Mouse (Mus musculus): Measurements from ENCODE around the gene Yy1.

Gene Yy1

GRCm38 (mm10) chr12:108792546-108793452 lies at the start of gene Yy1:
Yy1 (plus strand) TSS chr12:108792973.
- DNase-seq: peak; percentile 99

GRCm38 (mm10) chr12:108745990-108746389 lies 46.8 kb upstream of the Yy1 start:
- no peak for DNase-seq

- DNase-seq: no peak
Measured at GRCm38 (mm10) chr12:108749019-108749418, 43.8 kb upstream of the Yy1 start.

- DNase-seq: no peak
Measured at GRCm38 (mm10) chr12:108749454-108749853, 43.3 kb upstream of the Yy1 start.

GRCm38 (mm10) chr12:108750226-108750625 lies 42.5 kb upstream of the Yy1 start:
- DNase-seq: no peak

- no peak for DNase-seq
Measured at GRCm38 (mm10) chr12:108751790-108752189, 41.0 kb upstream of the Yy1 start.

DNA sequence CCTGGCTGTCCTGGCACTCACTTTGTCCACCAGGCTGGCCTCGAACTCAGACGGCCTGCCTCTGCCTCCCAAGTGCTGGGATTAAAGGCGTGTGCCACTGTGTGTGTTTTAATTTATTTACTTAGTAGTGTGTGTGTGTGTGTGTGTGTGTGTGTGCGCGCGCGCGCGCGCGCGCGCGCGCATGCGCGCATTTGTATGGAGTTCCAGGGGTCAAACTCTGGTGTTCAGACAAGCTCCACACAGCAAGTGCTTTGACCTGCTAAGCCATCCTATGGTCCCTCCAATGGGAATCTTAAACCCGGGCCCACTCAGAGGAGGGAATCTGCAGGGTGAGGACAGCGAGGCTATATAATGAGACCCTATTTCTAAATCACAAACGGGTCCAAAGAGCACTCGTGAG lies 37.6 kb upstream of the Yy1 start:
- no peak for DNase-seq

GRCm38 (mm10) chr12:108756611-108757010 lies 36.2 kb upstream of the Yy1 start:
- DNase-seq: no peak

- DNase-seq: peak; percentile 98
Measured at GRCm38 (mm10) chr12:108757717-108758257, 35.0 kb upstream of the Yy1 start.

GRCm38 (mm10) chr12:108758273-108758672 lies 34.5 kb upstream of the Yy1 start:
- no peak for DNase-seq

- no peak for DNase-seq
Measured at GRCm38 (mm10) chr12:108758682-108759081, 34.1 kb upstream of the Yy1 start.

GRCm38 (mm10) chr12:108759266-108759665 lies 33.5 kb upstream of the Yy1 start:
- DNase-seq: no peak

- DNase-seq: no peak
Measured at GRCm38 (mm10) chr12:108760016-108760415, 32.8 kb upstream of the Yy1 start.

DNA sequence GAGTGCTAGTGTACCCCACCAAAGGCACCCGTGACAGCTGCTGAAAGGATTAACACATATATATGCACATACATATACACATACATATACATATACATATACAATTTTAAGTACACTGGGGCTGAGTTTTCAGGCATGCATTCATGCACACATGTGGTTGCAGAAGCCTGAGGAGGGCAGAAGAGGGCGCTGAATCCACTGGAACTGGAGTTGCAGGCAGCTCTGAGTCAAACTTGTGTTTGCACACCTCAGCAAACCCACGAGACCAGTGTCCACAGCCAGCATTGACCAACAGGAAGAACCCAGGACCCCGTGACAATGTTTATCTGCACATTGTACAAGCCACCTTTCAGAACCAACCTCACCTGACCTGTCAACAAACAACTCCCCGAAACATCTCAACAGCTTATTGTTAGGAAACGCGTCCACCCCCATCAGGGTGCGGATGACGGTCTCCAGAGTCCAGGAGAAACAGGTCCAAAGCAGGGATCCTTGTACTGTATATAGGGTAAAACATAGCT lies 32.2 kb upstream of the Yy1 start:
- peak; percentile 57 for DNase-seq

GRCm38 (mm10) chr12:108761209-108761608 lies 31.6 kb upstream of the Yy1 start:
- peak; percentile 25 for DNase-seq

DNA sequence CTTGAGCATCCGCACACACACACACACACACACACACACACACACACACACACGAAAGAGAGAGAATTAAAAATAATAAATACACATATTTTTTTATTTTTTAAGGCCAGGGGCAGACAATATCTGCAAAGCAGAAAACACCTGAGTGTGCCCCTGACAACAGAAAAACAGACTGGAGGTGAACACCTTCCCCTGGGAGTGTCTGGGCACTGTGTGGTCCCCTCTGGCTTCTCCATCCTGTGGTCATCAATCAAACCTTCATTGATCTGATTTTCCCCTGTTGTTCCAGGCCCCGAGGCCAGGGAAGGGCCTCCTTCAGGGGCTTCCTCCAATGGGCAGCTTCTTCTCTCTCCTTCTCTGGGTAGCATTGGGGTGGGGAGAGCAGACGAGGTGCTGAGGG lies 31.1 kb upstream of the Yy1 start:
- no peak for DNase-seq

DNA sequence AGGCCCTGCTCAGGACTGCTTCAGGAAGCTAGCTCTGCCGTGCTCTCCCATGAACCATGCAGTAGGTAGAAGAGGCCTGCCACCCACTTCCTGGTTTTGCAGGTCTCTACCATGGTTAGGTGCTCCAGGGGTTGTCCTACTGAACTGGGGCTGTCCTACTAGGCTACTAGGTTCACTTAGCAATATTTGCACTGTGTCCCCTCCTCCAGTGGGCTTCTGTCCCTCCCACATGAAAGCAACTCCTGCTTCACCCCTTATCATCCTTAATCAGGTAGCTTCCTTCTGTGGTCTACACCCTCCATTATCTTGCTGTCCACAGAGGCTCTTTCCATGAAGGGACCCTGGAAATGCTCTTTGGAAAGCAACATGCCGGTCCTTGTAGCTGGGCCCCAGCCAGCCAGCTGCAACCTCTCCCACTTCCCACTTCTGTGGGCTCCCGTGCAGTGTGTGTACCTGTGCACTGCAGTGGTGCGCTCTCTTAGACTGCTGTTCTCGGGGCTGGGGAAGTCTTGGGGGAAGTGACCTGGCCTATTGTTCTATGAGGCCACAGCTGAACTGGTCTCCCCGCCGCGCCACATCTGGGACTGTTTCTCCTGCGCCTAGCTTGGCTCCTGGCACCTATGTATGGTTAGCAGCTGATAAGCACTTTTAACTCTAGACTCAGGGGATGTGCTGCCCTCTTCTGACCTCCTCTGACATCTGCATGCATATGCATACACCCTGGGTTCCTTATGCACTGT lies 29.5 kb upstream of the Yy1 start:
- DNase-seq: peak; percentile 83

- DNase-seq: peak; percentile 36
Measured at GRCm38 (mm10) chr12:108764917-108765678, 27.7 kb upstream of the Yy1 start.

GRCm38 (mm10) chr12:108765751-108766221 lies 27.0 kb upstream of the Yy1 start:
- peak; percentile 79 for DNase-seq

DNA sequence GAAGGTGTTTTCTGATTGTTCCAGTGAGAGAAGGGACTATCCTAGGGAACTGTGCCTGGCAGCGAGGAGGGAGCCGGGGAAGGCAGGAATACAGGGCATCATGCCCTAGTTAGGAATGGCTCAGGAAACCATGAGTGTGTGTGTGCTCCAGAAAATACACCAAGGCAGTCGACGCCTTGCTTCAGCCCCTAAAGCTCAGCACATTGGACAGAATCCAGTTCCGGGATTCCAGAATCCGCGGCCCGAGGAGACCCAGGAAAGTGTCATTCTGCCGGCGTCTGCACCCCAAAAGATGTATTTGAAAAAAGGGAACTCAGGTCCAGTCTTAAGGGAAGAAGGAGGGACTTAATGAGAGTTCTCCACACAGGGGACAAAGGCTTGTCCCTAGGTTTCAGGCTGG lies 26.5 kb upstream of the Yy1 start:
- DNase-seq: no peak

DNA sequence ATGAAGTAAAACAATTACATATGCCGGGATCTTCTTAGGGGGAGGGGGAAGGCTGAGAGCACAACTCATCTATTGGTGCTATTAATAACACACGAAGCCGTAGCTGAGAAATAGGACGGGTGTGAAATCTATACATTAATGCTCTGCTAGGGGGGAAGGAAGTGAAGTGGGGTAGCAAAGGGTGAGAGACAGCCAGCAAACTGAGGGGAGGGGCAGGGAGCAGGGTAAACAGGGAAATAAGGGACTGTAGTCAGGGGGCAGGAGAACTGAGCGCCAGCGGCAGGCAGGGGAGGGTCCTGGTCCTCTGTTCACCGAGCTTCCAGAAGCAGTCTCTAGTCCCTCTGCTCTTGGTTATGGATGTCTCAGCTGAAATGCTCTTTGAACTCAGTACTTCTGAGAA lies 25.9 kb upstream of the Yy1 start:
- no peak for DNase-seq

DNA sequence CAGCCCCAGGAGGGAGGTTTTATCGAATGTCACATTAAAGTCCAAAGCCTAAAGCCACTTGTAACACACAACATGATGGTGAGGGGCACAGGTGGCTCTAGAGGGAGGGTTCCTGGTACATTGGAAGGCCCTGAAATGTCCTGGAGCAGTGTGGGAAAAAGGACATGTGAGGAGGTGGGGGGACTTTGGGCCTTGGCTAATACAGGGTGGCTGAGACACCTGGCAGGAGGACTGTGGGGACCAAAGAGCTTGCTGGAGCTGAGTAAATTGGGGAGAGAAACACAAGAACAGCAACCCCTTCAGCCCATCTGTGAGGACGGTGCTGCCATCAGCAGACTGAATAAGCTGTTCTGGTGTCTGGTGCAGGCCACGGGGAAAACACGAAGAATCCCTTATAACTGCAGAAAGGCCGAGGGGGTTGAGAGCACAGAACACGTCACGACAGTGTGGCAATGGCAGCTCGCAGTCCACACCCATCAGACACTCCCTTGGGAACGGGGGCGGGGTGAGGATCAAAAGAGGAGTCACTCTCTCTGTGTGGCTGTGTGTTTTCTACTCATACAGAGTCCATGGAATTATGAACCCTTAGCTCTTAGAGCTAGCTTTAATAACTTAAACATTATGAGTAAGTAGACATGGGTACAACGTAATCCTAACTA lies 24.4 kb upstream of the Yy1 start:
- DNase-seq: peak; percentile 56
